Mouse (Mus musculus): ENCODE results near the gene Ppargc1a. TPM values are rescaled to one million over a fixed set of nuclear protein-coding genes. Genes with fewer than 3 reads are reported as not detected.

The Ppargc1a gene
- polyA plus RNA-seq, 1 experiment from 2014 or later, result 78.1 TPM

- no peaks in the 10 kb centered on the region for H3K36me3 ChIP-seq (ENCODE audit: control insufficient read depth, insufficient read depth)
- 0 out of 2 replicates have a peak overlapping the region, but pooled peaks have one; percentile 15 for H3K4me2 ChIP-seq (ENCODE audit: low read depth, low read length)
- H3K27me3 ChIP-seq (ENCODE audit: control insufficient read depth, insufficient read depth, low read length), result no peaks in the 10 kb centered on the region
- H3K4me3 ChIP-seq (ENCODE audit: low read length), result no peak overlapping the region
- 35% methylated on average over 7 of the region's 7 CpGs for WGBS
- H3K9ac ChIP-seq (ENCODE audit: low read length), result no peak overlapping the region; the same call in 1 of the 2 replicates
- H3K4me1 ChIP-seq (ENCODE audit: control insufficient read depth, insufficient read depth, low read length), result peaks cover 51% of the 10 kb centered on the region
- H3K27ac ChIP-seq (ENCODE audit: low read length), result peak overlapping the region; percentile 82
- peak; percentile 47; the same call in 1 of the 2 replicates for ATAC-seq (replicated peaks; ENCODE audit: extremely low read depth, insufficient read depth, low FRiP score)
- H3K9me3 ChIP-seq (replicated peaks; ENCODE audit: control insufficient read depth, low read length), result no peaks in the 10 kb centered on the region
Measured at GRCm38 (mm10) chr5:51537009-51537645, 30.4 kb downstream of the Ppargc1a start.

- WGBS, result 75% methylated on average over 1 of the region's 1 CpGs
- Histone ChIP-seq H3K27ac (ENCODE audit: low read length) (peak overlapping the region; percentile 63), H3K9me3 (replicated peaks; ENCODE audit: control insufficient read depth, low read length) (no peaks in the 10 kb centered on the region), H3K4me3 (ENCODE audit: low read length) (no peak overlapping the region), H3K9ac (ENCODE audit: low read length) (no peak overlapping the region), H3K4me2 (ENCODE audit: low read depth, low read length) (no peak overlapping the region), H3K36me3 (ENCODE audit: control insufficient read depth, insufficient read depth) (no peaks in the 10 kb centered on the region), H3K27me3 (ENCODE audit: control insufficient read depth, insufficient read depth, low read length) (no peaks in the 10 kb centered on the region), H3K4me1 (ENCODE audit: control insufficient read depth, insufficient read depth, low read length) (peaks cover 60% of the 10 kb centered on the region)
- ATAC-seq (replicated peaks; ENCODE audit: extremely low read depth, insufficient read depth, low FRiP score), result no peak
Measured at GRCm38 (mm10) chr5:51534456-51534855, 33.1 kb downstream of the Ppargc1a start.

- no peak overlapping the region for H3K9ac ChIP-seq (ENCODE audit: low read length)
- H3K27ac ChIP-seq (ENCODE audit: low read length), result peak overlapping the region; percentile 94
- H3K27me3 ChIP-seq (ENCODE audit: control insufficient read depth, insufficient read depth, low read length), result no peaks in the 10 kb centered on the region
- H3K4me3 ChIP-seq (ENCODE audit: low read length), result no peak overlapping the region
- ATAC-seq (replicated peaks; ENCODE audit: extremely low read depth, insufficient read depth, low FRiP score), result no peak
- H3K36me3 ChIP-seq (ENCODE audit: control insufficient read depth, insufficient read depth), result no peaks in the 10 kb centered on the region
- 32% methylated on average over 1 of the region's 1 CpGs for WGBS
- H3K9me3 ChIP-seq (replicated peaks; ENCODE audit: control insufficient read depth, low read length), result no peaks in the 10 kb centered on the region
- H3K4me2 ChIP-seq (ENCODE audit: low read depth, low read length), result 0 out of 2 replicates have a peak overlapping the region, but pooled peaks have one; percentile 4
- H3K4me1 ChIP-seq (ENCODE audit: control insufficient read depth, insufficient read depth, low read length), result peaks cover 62% of the 10 kb centered on the region
Measured at GRCm38 (mm10) chr5:51531286-51531685, 36.2 kb downstream of the Ppargc1a start.

GRCm38 (mm10) chr5:51529444-51529843, 38.1 kb downstream of the Ppargc1a start:
- WGBS, result 22% methylated on average over 2 of the region's 2 CpGs
- Histone ChIP-seq H3K4me1 (ENCODE audit: control insufficient read depth, insufficient read depth, low read length) (peaks cover 57% of the 10 kb centered on the region), H3K27me3 (ENCODE audit: control insufficient read depth, insufficient read depth, low read length) (no peaks in the 10 kb centered on the region), H3K4me3 (ENCODE audit: low read length) (0 out of 2 replicates have a peak overlapping the region, but pooled peaks have one; percentile 8), H3K36me3 (ENCODE audit: control insufficient read depth, insufficient read depth) (no peaks in the 10 kb centered on the region), H3K27ac (ENCODE audit: low read length) (peak overlapping the region; percentile 94), H3K9me3 (replicated peaks; ENCODE audit: control insufficient read depth, low read length) (no peaks in the 10 kb centered on the region), H3K4me2 (ENCODE audit: low read depth, low read length) (peak overlapping the region; percentile 38), H3K9ac (ENCODE audit: low read length) (peak overlapping the region; percentile 58)
- ATAC-seq (replicated peaks; ENCODE audit: extremely low read depth, insufficient read depth, low FRiP score), result peak; percentile 69

GRCm38 (mm10) chr5:51528165-51528498, 39.4 kb downstream of the Ppargc1a start:
- no peak overlapping the region for H3K9ac ChIP-seq (ENCODE audit: low read length)
- peaks cover 49% of the 10 kb centered on the region for H3K4me1 ChIP-seq (ENCODE audit: control insufficient read depth, insufficient read depth, low read length)
- ATAC-seq (replicated peaks; ENCODE audit: extremely low read depth, insufficient read depth, low FRiP score), result no peak
- no peaks in the 10 kb centered on the region for H3K27me3 ChIP-seq (ENCODE audit: control insufficient read depth, insufficient read depth, low read length)
- H3K27ac ChIP-seq (ENCODE audit: low read length), result peak overlapping the region; percentile 94
- no peak overlapping the region for H3K4me3 ChIP-seq (ENCODE audit: low read length)
- H3K36me3 ChIP-seq (ENCODE audit: control insufficient read depth, insufficient read depth), result no peaks in the 10 kb centered on the region
- H3K4me2 ChIP-seq (ENCODE audit: low read depth, low read length), result no peak overlapping the region
- H3K9me3 ChIP-seq (replicated peaks; ENCODE audit: control insufficient read depth, low read length), result no peaks in the 10 kb centered on the region

GRCm38 (mm10) chr5:51527498-51528164, 39.9 kb downstream of the Ppargc1a start:
- WGBS, result 56% methylated on average over 5 of the region's 5 CpGs
- no peak for ATAC-seq (replicated peaks; ENCODE audit: extremely low read depth, insufficient read depth, low FRiP score)
- H3K9me3 ChIP-seq (replicated peaks; ENCODE audit: control insufficient read depth, low read length), result no peaks in the 10 kb centered on the region

GRCm38 (mm10) chr5:51525858-51526257, 41.7 kb downstream of the Ppargc1a start:
- WGBS, result 97% methylated on average over 2 of the region's 2 CpGs
- no peak overlapping the region for H3K4me3 ChIP-seq (ENCODE audit: low read length)
- H3K9me3 ChIP-seq (replicated peaks; ENCODE audit: control insufficient read depth, low read length), result no peaks in the 10 kb centered on the region
- no peaks in the 10 kb centered on the region for H3K27me3 ChIP-seq (ENCODE audit: control insufficient read depth, insufficient read depth, low read length)
- H3K4me1 ChIP-seq (ENCODE audit: control insufficient read depth, insufficient read depth, low read length), result peaks cover 39% of the 10 kb centered on the region
- H3K36me3 ChIP-seq (ENCODE audit: control insufficient read depth, insufficient read depth), result no peaks in the 10 kb centered on the region
- no peak overlapping the region; the same call in 1 of the 2 replicates for H3K27ac ChIP-seq (ENCODE audit: low read length)
- no peak overlapping the region for H3K9ac ChIP-seq (ENCODE audit: low read length)
- H3K4me2 ChIP-seq (ENCODE audit: low read depth, low read length), result no peak overlapping the region
- ATAC-seq (replicated peaks; ENCODE audit: extremely low read depth, insufficient read depth, low FRiP score), result no peak

More at GRCm38 (mm10) chr5:51527498-51528164, 39.9 kb downstream of the Ppargc1a start:
- H3K27ac ChIP-seq (ENCODE audit: low read length), result peak overlapping the region; percentile 94
- H3K4me1 ChIP-seq (ENCODE audit: control insufficient read depth, insufficient read depth, low read length), result peaks cover 49% of the 10 kb centered on the region
- no peak overlapping the region for H3K9ac ChIP-seq (ENCODE audit: low read length)
- H3K4me2 ChIP-seq (ENCODE audit: low read depth, low read length), result no peak overlapping the region
- H3K36me3 ChIP-seq (ENCODE audit: control insufficient read depth, insufficient read depth), result no peaks in the 10 kb centered on the region
- no peak overlapping the region for H3K4me3 ChIP-seq (ENCODE audit: low read length)
- no peaks in the 10 kb centered on the region for H3K27me3 ChIP-seq (ENCODE audit: control insufficient read depth, insufficient read depth, low read length)

- Histone ChIP-seq H3K9ac (ENCODE audit: low read length) (no peak overlapping the region), H3K27ac (ENCODE audit: low read length) (no peak overlapping the region; the same call in 1 of the 2 replicates), H3K27me3 (ENCODE audit: control insufficient read depth, insufficient read depth, low read length) (no peaks in the 10 kb centered on the region), H3K36me3 (ENCODE audit: control insufficient read depth, insufficient read depth) (no peaks in the 10 kb centered on the region), H3K4me1 (ENCODE audit: control insufficient read depth, insufficient read depth, low read length) (peaks cover 16% of the 10 kb centered on the region), H3K9me3 (replicated peaks; ENCODE audit: control insufficient read depth, low read length) (no peaks in the 10 kb centered on the region), H3K4me2 (ENCODE audit: low read depth, low read length) (no peak overlapping the region), H3K4me3 (ENCODE audit: low read length) (no peak overlapping the region)
- 66% methylated on average over 3 of the region's 3 CpGs for WGBS
- no peak for ATAC-seq (replicated peaks; ENCODE audit: extremely low read depth, insufficient read depth, low FRiP score)
Measured at GRCm38 (mm10) chr5:51520807-51521206, 46.7 kb downstream of the Ppargc1a start.

- Histone ChIP-seq H3K27me3 (ENCODE audit: control insufficient read depth, insufficient read depth, low read length) (no peaks in the 10 kb centered on the region), H3K9me3 (replicated peaks; ENCODE audit: control insufficient read depth, low read length) (no peaks in the 10 kb centered on the region), H3K9ac (ENCODE audit: low read length) (no peak overlapping the region), H3K27ac (ENCODE audit: low read length) (peak overlapping the region; percentile 67), H3K36me3 (ENCODE audit: control insufficient read depth, insufficient read depth) (no peaks in the 10 kb centered on the region), H3K4me2 (ENCODE audit: low read depth, low read length) (no peak overlapping the region), H3K4me1 (ENCODE audit: control insufficient read depth, insufficient read depth, low read length) (peaks cover 13% of the 10 kb centered on the region), H3K4me3 (ENCODE audit: low read length) (no peak overlapping the region)
- peak; percentile 86 for ATAC-seq (replicated peaks; ENCODE audit: extremely low read depth, insufficient read depth, low FRiP score)
- 27% methylated on average over 6 of the region's 6 CpGs for WGBS
Measured at GRCm38 (mm10) chr5:51517440-51518187, 49.9 kb downstream of the Ppargc1a start.
